Mouse (Mus musculus): ENCODE measurements at regions not wholly inside any gene's neighbourhood (a gene's known extent, or its start where the extent isn't known, plus 50 kb on each side); places are given as distances from the start of the nearest gene placed in this dataset.

- DNase-seq, result peak in 1 of 2 experiments; percentile 26
- intact Hi-C loops (cut with DNase I), result no loop called here
These were observed 103.1 kb upstream of the 1600014C23Rik start for GRCm38 (mm10) chr17:45836731-45837130.

- no peak for DNase-seq
- intact Hi-C loops (cut with DNase I), result no loop called here
These were observed 102.6 kb upstream of the 1600014C23Rik start for GRCm38 (mm10) chr17:45836253-45836652.

- DNase-seq, result no peak
- intact Hi-C loops (cut with DNase I), result no loop called here
These were observed 101.0 kb upstream of the 1600014C23Rik start for GRCm38 (mm10) chr17:45834518-45835071.

GRCm38 (mm10) chr17:45830324-45830723, 96.7 kb upstream of the 1600014C23Rik start:
- DNase-seq, result no peak
- intact Hi-C loops (cut with DNase I), result no loop called here

GRCm38 (mm10) chr17:45829571-45829970, 95.9 kb upstream of the 1600014C23Rik start:
- no peak for DNase-seq

DNA sequence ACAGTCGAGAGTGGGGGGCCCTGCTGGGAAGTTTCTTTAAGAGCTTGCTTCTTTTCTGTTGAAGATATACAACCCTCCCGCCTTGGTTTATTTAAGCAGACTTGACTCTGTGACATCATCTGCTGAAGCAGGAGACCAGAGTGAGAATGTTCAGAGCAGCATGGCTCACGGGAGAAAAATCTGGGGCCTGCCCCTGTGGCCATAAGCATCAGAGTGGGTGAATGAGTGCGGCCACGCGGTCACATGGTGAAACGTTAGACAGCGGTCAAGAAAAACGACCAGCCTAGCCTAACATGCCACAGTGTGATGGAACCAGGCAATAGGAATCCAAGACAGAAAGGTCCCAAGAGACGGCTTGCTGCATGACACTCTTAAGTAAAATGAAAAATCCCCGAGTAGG, 95.2 kb upstream of the 1600014C23Rik start:
- intact Hi-C loops (cut with DNase I), result no loop called here
- DNase-seq, result no peak

More at GRCm38 (mm10) chr17:45829571-45829970, 95.9 kb upstream of the 1600014C23Rik start:
- intact Hi-C loops (cut with DNase I), result no loop called here

GRCm38 (mm10) chr17:45828284-45828824, 94.7 kb upstream of the 1600014C23Rik start:
- intact Hi-C loops (cut with DNase I), result no loop called here
- DNase-seq, result no peak

GRCm38 (mm10) chr17:45824977-45825376, 91.3 kb upstream of the 1600014C23Rik start:
- DNase-seq, result no peak
- intact Hi-C loops (cut with DNase I), result no loop called here

DNA sequence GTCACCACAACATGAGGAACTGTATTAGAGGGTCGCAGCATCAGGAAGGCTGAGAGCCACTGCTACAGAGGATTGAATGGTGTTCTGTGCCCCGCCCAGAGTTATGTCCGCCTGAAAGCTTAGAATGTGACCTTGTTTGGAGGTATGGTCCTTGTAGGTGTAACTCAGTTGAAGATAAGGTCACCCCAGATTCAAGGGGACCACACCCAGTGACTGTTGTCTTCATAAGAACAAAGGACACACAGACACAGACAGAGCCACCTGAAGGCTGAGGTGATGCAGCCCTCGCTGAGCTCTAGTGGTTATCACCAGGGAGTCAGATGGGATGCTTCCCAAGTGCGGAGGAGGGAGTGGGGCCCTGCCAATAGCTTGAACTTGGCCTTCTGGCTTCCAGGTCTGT, 89.9 kb upstream of the 1600014C23Rik start:
- no peak for DNase-seq
- intact Hi-C loops (cut with DNase I), result no loop called here

- no peak for DNase-seq
- intact Hi-C loops (cut with DNase I), result no loop called here
These were observed 88.8 kb upstream of the 1600014C23Rik start for GRCm38 (mm10) chr17:45822427-45822826.

- intact Hi-C loops (cut with DNase I), result no loop called here
- no peak for DNase-seq
These were observed 87.7 kb upstream of the 1600014C23Rik start for GRCm38 (mm10) chr17:45821356-45821755.

DNA sequence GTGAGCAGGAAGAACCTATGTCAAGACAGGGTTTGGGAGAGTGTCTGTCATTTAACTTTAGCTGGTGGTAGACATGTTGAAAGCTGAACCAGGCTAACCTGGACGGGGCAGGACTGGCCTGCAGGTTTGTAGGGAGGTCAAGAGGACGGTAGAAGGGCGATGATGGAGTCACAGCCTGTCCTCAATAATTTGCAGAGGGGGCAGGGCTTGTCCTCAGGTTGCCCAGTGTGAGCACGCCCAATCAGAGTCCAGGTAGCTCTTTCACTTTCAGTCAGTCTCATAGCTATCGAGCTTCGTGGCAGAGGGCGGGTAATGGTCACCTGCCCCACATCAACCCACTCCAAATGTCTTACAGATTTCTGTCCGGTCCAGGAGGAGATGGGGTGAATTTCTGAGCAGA, 85.5 kb upstream of the 1600014C23Rik start:
- DNase-seq, result no peak
- intact Hi-C loops (cut with DNase I), result no loop called here

DNA sequence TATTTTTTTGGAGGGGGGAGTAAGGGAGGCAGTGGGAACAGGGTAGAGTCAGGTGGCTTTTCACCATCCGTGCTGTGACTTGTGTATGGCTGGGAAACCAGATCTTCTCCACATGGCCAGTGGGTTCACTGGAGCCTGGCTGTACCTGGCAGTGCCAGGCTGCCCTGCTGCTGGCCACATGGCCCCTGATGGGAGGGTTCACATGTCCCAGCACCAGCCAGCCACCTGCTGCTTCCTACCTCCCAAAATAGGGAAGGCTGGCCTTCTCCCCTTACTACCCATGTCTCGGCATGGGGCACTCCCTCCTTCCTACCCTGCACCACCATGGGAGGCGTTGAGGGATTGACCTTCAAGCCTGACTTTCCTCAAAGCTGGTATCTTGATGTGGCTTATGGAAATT, 82.9 kb upstream of the 1600014C23Rik start:
- intact Hi-C loops (cut with DNase I), result no loop called here
- no peak for DNase-seq

- DNase-seq, result peak; percentile 50 to 71
- intact Hi-C loops (cut with DNase I), result loop anchor here (2.0 kb wide), 1 partner anchor 215 kb away; no protein-coding TSS in a partner anchor
These were observed 82.2 kb upstream of the 1600014C23Rik start for GRCm38 (mm10) chr17:45815833-45816232.

GRCm38 (mm10) chr17:45815341-45815740, 81.7 kb upstream of the 1600014C23Rik start:
- no peak for DNase-seq
- intact Hi-C loops (cut with DNase I), result loop anchor here (2.0 kb wide), 1 partner anchor 215 kb away; no protein-coding TSS in a partner anchor

- DNase-seq, result peak; percentile 24 to 48
- intact Hi-C loops (cut with DNase I), result loop anchor here (2.0 kb wide), 1 partner anchor 216 kb away; no protein-coding TSS in a partner anchor
These were observed 80.9 kb upstream of the 1600014C23Rik start for GRCm38 (mm10) chr17:45814586-45814985.

DNA sequence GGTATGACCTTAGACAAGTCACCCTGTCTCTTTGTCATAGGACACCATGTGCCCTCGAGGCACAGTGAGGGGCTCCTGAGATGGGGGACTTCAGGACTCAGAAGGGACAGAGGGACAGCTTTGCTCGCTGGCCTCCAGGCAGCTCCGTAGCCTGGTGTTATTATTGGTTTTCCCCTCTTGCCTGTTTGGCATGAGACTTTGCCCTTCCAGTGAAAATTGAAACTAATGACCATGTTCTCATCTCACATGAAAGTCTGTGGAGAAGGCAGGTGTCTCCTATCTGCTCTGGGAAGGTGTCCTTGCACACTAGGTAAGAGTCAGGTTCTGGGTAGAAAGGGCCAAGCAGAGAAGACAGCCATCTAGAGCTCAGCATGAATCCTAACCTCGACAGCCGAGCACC, 80.3 kb upstream of the 1600014C23Rik start:
- intact Hi-C loops (cut with DNase I), result loop anchor here (2.0 kb wide), 1 partner anchor 217 kb away; no protein-coding TSS in a partner anchor

GRCm38 (mm10) chr17:45812289-45812955, 78.8 kb upstream of the 1600014C23Rik start:
- intact Hi-C loops (cut with DNase I), result no loop called here
- peak; percentile 81 to 87 for DNase-seq

More for the DNA sequence above, 80.3 kb upstream of the 1600014C23Rik start:
- no peak for DNase-seq

GRCm38 (mm10) chr17:45811632-45812221, 78.1 kb upstream of the 1600014C23Rik start:
- peak; percentile 33 to 36 for DNase-seq
- intact Hi-C loops (cut with DNase I), result no loop called here

DNA sequence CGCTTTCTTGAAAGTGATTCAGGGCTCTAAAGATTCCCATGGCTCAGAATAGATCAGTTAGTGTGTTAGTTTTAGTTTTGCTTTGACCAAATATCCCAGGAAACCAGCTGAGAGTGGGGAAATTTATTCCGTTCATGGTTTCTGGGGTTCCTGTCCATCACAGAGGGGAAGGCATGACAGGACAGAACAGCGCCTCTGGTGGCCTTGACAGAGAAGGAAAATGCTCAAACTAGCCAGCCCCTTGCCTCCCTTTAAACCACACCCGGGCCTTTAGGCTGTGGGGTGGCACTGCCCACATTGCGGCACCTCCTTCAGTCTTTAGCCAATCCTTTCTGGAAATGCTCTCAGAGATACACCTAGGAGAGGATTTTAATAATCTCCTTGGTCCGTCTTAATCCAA, 76.1 kb upstream of the 1600014C23Rik start:
- intact Hi-C loops (cut with DNase I), result loop anchor here (5.0 kb wide), 2 partner anchors 57 to 72 kb away; no protein-coding TSS in a partner anchor

DNA sequence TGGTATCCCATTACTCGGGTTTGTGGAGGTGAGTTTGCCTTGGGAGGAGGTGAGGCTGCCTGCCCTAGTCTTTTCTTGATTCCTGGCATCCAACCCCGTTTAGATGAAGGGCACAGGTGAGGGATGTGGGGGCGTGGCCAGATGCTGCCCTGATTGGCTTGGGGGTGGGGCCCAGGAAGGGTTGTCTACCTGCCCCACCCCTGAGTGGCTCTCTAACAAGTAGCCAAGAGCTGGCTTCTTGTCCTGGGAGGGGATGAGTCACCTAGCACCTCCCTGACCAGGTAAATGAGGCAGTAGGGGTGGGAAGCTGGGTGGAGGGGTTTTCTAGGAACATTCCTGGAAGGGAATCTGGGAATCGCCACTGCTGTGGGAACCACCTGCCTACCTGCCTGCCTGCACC, 74.7 kb upstream of the 1600014C23Rik start:
- no peak for DNase-seq
- intact Hi-C loops (cut with DNase I), result loop anchor here (5.0 kb wide), 2 partner anchors 56 to 71 kb away; no protein-coding TSS in a partner anchor

More for the DNA sequence above, 76.1 kb upstream of the 1600014C23Rik start:
- DNase-seq, result no peak
